Mouse (Mus musculus) brain, adult 2 months (tissue): ENCODE data around the gene Slc29a1.

ENCODE experiments used
- DNase-seq: peaks from one replicate; pipeline ENCODE4 v3.0.0; 2011; ENCODE audit warnings: low read depth, low spot score

The Slc29a1 gene

GRCm38 (mm10) chr17:45572103-45573086 lies 27.0 kb downstream of the Slc29a1 start:
- peak; percentile 86 for DNase-seq

GRCm38 (mm10) chr17:45569999-45570398 lies 29.4 kb downstream of the Slc29a1 start:
- no peak for DNase-seq

GRCm38 (mm10) chr17:45568990-45569389 lies 30.4 kb downstream of the Slc29a1 start:
- no peak for DNase-seq

GRCm38 (mm10) chr17:45567162-45567601 lies 32.2 kb downstream of the Slc29a1 start:
- peak; percentile 31 for DNase-seq

- DNase-seq = peak; percentile 55
Measured at GRCm38 (mm10) chr17:45566360-45567161, 32.8 kb downstream of the Slc29a1 start.

- no peak for DNase-seq
Measured at GRCm38 (mm10) chr17:45566031-45566359, 33.4 kb downstream of the Slc29a1 start.

- DNase-seq = no peak
Measured at GRCm38 (mm10) chr17:45565103-45565502, 34.3 kb downstream of the Slc29a1 start.

- DNase-seq = no peak
Measured at GRCm38 (mm10) chr17:45564531-45565084, 34.8 kb downstream of the Slc29a1 start.

- DNase-seq = peak; percentile 97
Measured at GRCm38 (mm10) chr17:45563655-45564530, 35.5 kb downstream of the Slc29a1 start, which contains the start of gene Slc35b2. TSS of gene Slc35b2 (plus strand) at chr17:45563874.

GRCm38 (mm10) chr17:45563216-45563615 lies 36.2 kb downstream of the Slc29a1 start:
- DNase-seq = no peak

GRCm38 (mm10) chr17:45559732-45560525 lies 39.5 kb downstream of the Slc29a1 start:
- peak; percentile 69 for DNase-seq

GRCm38 (mm10) chr17:45557998-45558862 lies 41.2 kb downstream of the Slc29a1 start:
- DNase-seq = no peak

GRCm38 (mm10) chr17:45557246-45557824 lies 42.1 kb downstream of the Slc29a1 start:
- no peak for DNase-seq

GRCm38 (mm10) chr17:45556514-45557245 lies 42.7 kb downstream of the Slc29a1 start:
- DNase-seq = no peak

GRCm38 (mm10) chr17:45556107-45556489 lies 43.3 kb downstream of the Slc29a1 start:
- no peak for DNase-seq

- DNase-seq = peak; percentile 94
Measured at GRCm38 (mm10) chr17:45555452-45556106, 43.8 kb downstream of the Slc29a1 start, which contains the start of gene Nfkbie. TSS of gene Nfkbie (plus strand) at chr17:45555703.

GRCm38 (mm10) chr17:45554420-45554819 lies 45.0 kb downstream of the Slc29a1 start:
- no peak for DNase-seq
